Mouse (Mus musculus) B cell, adult 2 months (primary cell): ENCODE data around the gene Kcnh2.

Experiments
- DNase-seq, 2 experiments: peaks; one replicate each; pipeline ENCODE4 v3.0.0; 2022

Gene Kcnh2

DNA sequence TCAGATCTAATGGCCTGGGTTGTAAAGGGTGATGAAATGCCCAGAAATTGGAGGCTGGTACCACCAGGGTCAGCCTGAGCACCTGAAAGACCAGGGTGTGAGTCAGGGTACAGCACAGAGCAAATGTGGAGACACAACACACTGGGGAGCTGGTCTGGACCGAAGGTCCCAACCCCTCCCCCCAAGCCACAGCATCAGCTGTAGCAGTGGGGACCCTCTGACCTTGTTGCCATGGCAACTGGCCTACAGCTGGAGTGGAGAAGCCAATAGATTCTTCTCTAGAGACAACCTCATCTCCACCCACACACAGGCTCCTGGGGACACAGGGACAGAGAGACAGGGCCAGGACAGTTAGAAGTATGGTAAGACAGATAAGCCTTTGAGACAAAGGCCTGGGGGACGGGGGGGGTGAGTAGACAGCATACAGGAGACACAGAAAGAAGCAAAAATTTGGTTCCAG lies 7.4 kb downstream of the Kcnh2 start:
- no peak for DNase-seq

DNA sequence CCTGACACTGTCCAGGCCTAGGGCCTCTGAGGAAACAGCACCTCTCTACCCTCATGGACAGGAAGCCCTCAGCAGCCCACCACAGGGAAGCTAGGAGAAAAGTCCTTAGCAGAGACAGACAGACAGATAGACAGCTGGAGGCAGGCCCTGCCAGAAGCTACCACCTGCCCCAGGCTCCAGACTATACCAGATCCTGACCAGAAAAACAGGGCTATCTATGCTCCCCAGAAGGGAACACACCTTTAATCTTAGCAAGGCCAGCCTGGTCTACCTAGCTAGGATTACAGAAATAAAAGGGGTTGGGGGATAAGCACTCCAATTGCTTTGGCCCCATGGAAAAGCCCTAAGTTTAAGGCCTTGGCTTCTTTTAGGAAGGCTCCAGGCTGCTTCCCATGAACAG lies 8.0 kb downstream of the Kcnh2 start:
- no peak for DNase-seq

- no peak for DNase-seq
These were observed 8.4 kb downstream of the Kcnh2 start for GRCm38 (mm10) chr5:24342966-24343365.

DNA sequence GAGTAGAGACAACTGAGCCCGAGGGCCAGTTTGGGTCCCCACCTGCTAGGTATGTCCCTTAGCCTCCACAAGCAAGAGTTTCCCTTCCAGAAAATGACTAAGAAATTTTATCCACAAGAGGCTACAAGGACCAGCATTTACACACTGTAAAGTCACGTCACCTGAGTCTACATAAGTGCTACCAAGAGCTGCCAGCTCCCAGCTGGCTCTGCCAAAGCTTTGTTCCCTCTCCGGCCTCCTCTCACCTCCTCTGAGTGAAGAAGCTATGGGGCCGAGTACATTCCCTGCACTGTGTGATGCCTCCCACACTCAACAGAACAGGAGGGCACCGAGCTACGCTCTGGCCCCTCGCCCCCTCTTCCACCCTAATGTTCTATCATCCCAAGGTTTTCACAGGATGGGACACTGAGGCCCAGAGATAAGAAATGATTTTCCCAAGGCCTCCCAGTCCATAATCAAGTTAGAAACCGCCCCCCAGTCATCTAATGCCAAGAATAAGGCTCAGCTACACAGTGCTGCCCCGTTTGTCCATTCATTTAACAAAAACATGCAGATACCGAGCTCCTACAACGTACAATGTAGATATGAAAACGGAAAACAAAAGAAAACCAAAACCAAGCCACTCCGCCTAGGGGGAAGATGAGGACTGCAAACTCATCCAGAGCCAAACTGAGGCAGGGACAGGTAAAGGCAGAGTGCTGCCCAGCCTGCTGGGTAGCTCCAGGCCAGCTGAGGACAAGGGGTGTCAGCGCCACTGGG lies 9.0 kb downstream of the Kcnh2 start:
- DNase-seq = no peak

GRCm38 (mm10) chr5:24337821-24338220 lies 13.6 kb downstream of the Kcnh2 start:
- no peak for DNase-seq

DNA sequence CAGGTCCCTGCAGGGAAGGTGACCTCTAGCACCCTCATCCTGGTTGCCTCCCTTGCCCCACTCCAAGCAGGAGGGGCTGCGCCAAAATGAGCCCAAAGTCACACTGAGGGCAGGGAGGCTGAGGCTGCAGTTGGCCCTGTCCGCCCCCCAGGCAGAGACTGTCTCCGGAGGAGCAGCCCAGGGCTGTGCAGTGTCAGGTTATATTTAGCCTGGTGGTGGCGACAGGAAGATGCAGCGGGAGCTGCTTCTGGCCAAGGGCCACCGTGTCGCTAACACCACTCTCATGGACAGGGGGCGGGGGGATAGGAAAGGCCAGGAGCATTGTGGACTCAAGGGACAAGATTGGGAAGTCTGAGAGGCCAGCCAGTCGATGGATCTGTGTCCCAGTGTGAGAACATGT lies 14.0 kb downstream of the Kcnh2 start:
- no peak for DNase-seq

DNA sequence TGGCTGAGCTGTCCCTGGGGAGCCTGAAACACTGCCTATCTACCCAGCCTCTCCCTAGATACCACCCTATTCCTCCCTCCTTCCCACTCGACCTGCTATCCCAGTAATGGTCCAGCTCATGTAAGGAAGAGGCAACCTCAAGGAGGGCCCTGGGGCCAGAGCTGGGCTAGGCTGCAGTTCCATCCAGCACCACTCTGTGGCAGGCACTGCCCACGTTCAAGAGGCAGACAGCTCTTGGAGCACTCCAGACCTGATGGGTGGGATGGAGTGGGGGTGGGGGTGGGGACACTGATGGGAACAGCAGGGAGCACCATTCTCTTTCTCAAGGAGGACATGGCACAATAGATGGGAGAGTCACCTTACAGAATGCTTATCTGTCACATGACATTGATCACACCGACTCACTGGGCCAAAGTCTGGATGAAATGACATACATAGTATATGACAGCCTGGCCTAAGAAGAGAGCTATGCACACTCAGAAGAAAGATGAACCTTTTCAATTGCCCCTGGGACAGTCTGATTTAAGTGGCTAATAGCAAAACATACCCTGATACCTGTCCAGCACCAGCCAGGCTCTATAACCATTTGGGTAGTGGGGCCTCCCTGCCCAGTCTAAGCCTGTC lies 15.4 kb downstream of the Kcnh2 start:
- no peak for DNase-seq

GRCm38 (mm10) chr5:24334749-24335148 lies 16.7 kb downstream of the Kcnh2 start:
- DNase-seq = no peak

DNA sequence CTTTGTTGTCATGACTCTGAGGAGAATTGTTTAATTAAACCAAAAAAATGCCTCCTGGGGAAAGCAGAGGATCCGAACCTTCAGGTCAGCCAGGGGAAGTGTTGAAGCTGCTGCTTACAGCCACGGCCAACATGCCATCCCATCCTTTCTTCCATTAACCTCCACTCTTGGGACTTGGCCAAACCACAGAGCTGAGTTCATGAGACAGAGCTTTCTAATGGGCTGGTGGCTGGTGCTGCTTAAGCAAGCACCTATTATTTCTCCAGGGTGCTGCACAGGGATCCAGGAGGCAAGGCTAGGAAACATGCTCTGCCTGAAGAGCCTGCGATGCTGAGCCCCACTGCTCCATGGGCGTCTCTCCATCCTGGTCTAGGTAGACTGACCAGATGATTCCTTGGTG lies 19.0 kb downstream of the Kcnh2 start:
- DNase-seq = no peak

- DNase-seq = no peak
These were observed 21.5 kb downstream of the Kcnh2 start for GRCm38 (mm10) chr5:24329965-24330298.

DNA sequence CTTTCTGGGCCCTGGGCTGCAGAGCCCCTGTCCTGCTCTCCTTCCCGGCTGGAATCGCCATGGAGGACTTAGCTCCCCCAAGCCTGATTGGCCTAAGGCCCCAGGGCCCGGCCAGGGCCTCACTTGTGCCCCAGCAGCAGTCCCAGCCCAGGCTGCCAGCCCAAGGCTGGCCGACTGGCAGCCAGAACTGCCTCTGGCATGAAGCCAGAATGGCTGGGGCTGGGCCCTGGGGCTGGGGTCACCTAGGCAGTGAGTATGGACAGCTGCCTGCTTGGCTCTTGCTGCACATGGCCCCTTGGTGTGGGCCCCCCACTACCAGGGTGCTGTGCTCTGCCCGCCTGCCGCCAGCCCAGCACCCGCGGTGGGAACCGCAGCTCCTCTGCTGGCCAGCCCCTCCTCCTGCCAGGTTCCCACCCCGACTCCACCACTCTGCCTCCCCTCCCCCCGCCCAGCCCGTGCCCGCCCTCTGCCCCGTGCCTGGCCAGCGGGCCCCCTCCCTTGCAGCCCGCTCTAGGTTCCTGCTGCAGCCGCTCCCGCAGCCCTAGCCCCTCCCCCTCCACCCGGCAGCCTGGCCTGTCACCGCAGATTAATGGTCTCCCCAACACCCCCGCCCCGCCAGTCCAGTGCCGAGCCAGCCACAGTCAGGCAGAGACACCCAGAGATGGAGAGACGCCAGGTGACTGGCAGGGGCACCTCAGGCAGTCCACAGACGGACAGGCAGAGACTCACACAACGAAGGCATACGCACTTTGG lies 22.0 kb downstream of the Kcnh2 start:
- DNase-seq = no peak

DNA sequence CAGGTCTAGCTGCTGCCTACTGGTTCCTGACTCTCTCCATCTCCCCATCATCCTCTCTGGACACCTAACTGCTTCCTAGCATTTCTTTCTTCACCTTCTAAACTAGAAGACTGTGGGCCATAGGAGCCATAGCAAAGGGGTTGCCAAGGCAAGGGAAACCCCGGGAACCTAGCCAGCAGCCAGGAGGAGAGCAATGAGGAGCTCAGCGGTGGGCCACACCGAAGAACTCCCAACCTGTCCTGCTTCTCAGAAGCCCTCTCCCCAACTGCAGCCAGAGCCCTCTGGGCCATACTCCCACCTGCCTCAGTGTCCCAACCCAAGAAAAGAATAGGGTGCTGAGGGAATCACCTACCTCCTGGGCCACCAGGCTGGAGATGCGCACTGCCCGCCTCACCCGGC lies 22.6 kb downstream of the Kcnh2 start:
- DNase-seq = no peak

DNA sequence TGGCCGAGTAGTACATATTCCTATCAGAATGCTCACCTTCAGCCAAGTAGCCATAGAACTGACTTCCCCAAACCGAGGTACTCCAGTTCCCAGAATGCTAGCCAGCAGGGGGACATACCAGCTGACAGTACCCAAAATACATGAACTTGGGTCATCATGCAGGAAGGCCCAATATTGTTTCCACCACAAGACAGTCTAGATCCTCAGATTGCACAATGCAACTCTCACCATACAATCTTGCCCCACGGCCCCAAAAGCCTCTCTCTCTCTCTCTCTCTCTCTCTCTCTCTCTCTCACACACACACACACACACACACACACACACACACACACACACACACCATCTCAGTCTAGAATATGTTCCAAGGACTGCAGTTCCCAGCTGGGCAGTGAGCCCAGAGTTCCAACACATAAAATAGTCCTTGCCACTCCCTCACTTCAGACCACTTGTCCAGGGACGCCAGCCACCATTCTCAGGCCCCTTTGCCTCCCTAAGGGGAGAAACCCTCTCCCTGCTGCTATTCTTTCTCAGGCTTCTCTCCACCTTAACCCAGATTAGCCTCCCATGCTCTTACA lies 24.5 kb downstream of the Kcnh2 start:
- no peak for DNase-seq

- DNase-seq = no peak
These were observed 25.1 kb downstream of the Kcnh2 start for GRCm38 (mm10) chr5:24326166-24326841.

GRCm38 (mm10) chr5:24325251-24325650 lies 26.2 kb downstream of the Kcnh2 start:
- no peak for DNase-seq

DNA sequence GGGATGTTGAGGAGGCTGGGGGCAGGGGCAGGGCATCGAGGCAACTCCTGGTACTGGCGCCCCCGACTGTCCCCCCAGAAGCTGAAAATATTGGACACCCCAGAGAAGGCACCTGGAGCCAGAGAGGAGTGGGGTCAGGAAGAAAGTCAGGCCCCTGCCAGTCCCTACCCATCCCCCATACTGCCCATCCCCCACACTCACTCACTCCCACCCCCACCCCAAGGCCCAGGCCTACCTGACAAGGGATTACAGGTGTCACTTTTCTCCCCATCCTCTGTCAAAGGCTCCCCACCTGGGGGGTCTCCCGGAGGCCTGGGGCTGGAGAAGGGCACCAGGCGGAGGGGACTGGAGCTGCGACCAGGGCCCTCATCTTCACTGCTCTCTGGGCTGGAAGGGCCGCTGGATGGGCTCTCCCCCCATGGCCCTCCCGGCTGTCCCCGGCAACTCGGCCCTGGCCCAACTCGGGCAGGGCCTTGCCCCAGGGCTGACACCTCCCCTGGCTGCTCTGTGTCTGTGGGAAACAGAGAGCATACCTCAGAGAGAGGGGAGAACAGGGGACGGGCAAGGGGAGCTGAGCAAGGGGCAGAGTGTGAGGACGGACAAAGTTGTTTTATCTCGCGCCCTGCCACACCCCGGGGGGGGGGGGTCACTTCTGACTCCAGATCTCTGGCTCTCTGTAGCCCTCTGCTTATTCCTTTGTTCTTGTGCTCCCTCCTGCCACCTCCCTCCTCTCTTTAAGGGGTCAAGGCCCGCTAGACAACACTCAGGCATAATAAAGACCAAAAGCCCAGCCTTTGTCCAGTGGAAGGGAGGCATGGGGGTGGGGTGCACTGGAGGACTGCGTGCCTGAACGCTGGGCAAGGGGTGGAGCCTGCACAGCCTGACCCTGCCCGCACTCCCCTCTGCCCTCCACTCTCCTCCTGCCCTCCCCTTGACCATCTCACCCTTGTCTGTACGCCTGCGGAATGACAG lies 29.4 kb downstream of the Kcnh2 start:
- DNase-seq = no peak

GRCm38 (mm10) chr5:24320894-24321293 lies 30.5 kb downstream of the Kcnh2 start:
- DNase-seq = no peak

DNA sequence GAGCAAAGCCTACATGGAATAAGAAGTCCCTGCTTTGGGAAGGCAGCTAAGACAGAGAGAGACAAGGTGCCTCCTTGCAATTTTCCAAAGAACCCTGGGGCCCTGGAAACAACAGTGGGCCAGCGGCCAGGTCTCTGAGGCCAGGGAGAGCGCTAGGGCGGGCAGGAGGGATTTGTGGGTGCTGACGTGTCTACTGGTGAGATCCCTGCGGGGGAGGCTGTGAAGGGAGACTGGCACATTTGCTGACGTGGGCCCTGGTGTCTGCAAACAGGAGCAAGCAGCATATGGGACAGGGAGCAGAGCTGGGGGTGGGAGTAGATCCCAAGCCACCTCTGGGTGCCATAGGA lies 31.0 kb downstream of the Kcnh2 start:
- no peak for DNase-seq

GRCm38 (mm10) chr5:24319776-24320466 lies 31.5 kb downstream of the Kcnh2 start:
- no peak for DNase-seq

DNA sequence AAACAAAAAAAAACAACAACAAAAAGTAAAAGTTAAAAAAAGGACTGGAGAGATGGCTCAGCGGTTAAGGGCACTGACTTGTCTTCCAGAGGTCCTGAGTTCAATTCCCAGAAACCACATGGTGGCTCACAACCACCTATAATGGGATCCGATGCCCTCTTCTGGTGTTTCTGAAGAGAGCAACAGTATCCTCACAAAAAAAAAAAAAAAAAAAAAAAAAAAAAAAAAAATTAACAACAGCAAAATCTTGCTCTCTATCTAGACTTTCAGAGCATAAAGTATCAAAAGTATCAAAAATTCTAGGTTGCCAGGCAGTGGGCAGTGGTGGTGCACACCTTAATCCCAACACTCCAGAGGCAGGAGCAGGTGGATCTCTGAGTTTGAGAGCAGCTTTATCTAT lies 42.2 kb downstream of the Kcnh2 start:
- no peak for DNase-seq

DNA sequence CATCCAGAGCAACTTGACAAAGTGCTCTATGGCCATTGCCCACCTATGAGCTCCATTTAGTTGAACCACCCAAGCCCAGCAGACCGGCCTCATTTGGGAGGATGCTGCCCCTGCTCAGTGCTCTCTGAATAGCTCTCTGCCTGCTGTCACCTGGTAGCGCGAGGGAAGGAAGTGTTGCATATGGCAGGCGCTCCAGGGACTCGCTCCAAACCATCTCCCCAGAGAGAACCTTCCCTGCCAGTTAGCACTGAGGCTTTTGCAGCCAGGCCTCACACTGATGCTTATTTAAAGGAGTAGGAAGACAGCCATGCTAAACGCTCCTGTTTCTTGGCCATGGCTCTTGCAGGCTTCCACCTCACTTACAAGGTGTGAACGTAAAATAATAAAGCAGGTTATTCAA lies 42.8 kb downstream of the Kcnh2 start:
- no peak for DNase-seq
